Mouse (Mus musculus) heart, embryonic 11.5 days (tissue): ENCODE results near the gene Echdc3. TPM values are rescaled to one million over a fixed set of nuclear protein-coding genes. Genes with fewer than 3 reads are reported as not detected.

Experiments used
- ATAC-seq: fragments of 200-750 bp; cut with Nextera tagmentation; replicated peaks from 2 replicates; pipeline ENCODE4 v1.8.0; 2017; ENCODE audit warnings: moderate library complexity; ENCODE audit not compliant: insufficient number of reproducible peaks, low FRiP score, low TSS enrichment
- H3K27ac ChIP-seq: fragments of 300-500 bp; sonication (generic); 2 replicates; pipeline ENCODE4 v1.5.1; 2014; ENCODE audit warnings: mild to moderate bottlenecking, low read depth, low read length
- H3K27me3 ChIP-seq: fragments of 300-500 bp; sonication (generic); 2 replicates; pipeline ENCODE4 v1.6.1; 2014; ENCODE audit warnings: mild to moderate bottlenecking, low read length, mixed read lengths; ENCODE audit not compliant: control insufficient read depth, insufficient read depth
- H3K36me3 ChIP-seq: fragments of 300-500 bp; sonication (generic); 2 replicates; pipeline ENCODE4 v1.6.1; 2014; ENCODE audit warnings: mild to moderate bottlenecking, low read length, moderate library complexity, mixed read lengths; ENCODE audit not compliant: control insufficient read depth, insufficient read depth
- H3K4me1 ChIP-seq: fragments of 300-500 bp; sonication (generic); 2 replicates; pipeline ENCODE4 v1.6.1; 2014; ENCODE audit warnings: low read length; ENCODE audit not compliant: control insufficient read depth, insufficient read depth
- H3K4me2 ChIP-seq: fragments of 300-500 bp; sonication (generic); 2 replicates; pipeline ENCODE4 v1.6.1; 2014; ENCODE audit warnings: mild to moderate bottlenecking, moderate library complexity
- H3K4me3 ChIP-seq: fragments of 300-500 bp; sonication (generic); 2 replicates; pipeline ENCODE4 v1.5.1; 2014; ENCODE audit warnings: low read depth, low read length
- H3K9ac ChIP-seq: fragments of 300-500 bp; sonication (generic); 2 replicates; pipeline ENCODE4 v1.6.1; 2014; ENCODE audit warnings: mild to moderate bottlenecking, low read depth, low read length, moderate library complexity
- H3K9me3 ChIP-seq: fragments of 300-500 bp; sonication (generic); replicated peaks from 2 replicates; pipeline ENCODE4 v1.6.1; 2016; ENCODE audit warnings: low read length; ENCODE audit not compliant: control insufficient read depth
- WGBS: fragments of 180-500 bp; shearing (Covaris S2); extraction: QIAGEN DNeasy Blood & Tissue Kit; methylation state at CpG from one replicate; pipeline ENCODE4 v1.1.7; 2014; ENCODE audit not compliant: insufficient replicate concordance; 5-methylcytosine and 5-hydroxymethylcytosine counted together
- polyA plus RNA-seq: library from polyadenylated mRNA; unstranded; fragments of >200 nt; fragmentation: Nextera tagmentation; extraction: Ambion mirVana; gene quantifications from 2 replicates; pipeline ENCODE4 v1.2.1, GENCODE M21; 2014

The Echdc3 gene
- polyA plus RNA-seq, 1 experiment from 2014 or later = 8.8 TPM

DNA sequence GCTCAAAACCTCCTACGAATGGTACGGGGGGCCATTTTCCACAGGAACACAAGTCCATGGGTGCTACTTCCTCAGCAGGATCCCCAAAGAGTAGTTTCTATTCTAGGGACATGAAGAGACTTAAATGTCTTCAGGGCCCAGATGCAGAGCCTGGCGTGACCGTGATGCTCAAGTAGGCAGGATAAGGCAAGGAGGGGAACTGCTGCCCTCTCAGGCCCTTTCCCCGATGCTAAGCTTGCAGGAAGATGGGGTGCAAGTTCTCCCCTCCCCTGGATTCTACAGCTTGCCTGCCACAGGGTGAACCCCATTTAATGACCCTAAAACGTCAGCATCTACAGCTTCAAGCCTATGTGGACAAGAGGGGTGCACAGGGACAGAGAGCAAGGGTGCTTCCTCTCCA, 22.8 kb downstream of the Echdc3 start:
- Histone ChIP-seq H3K27me3 (no peaks in the 10 kb centered on the region), H3K4me1 (peaks cover 5% of the 10 kb centered on the region; the same call in 1 of the 2 replicates), H3K9me3 (no peaks in the 10 kb centered on the region), H3K36me3 (no peaks in the 10 kb centered on the region), H3K4me2 (no peak overlapping the region), H3K4me3 (no peak overlapping the region), H3K9ac (no peak overlapping the region), H3K27ac (no peak overlapping the region)
- ATAC-seq = no peak
- WGBS = 83% methylated on average over 6 of the region's 6 CpGs

DNA sequence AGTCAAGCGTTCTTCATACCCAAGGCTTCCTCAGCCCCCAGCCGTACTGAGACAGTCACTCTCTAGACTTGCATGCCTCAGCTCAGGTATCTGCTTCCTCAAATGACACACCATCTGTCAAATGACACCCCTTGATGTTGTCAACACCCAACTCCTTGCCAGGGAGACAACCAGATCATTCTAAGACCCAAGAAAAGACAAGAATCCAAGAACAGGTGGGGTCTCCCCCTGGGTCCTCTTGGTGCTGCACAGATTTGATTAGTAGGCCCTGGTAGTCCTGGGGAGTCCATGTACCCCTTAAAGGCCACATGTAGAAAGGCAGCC, 23.2 kb downstream of the Echdc3 start:
- WGBS = 78% methylated on average over 2 of the region's 2 CpGs
- no peak for ATAC-seq
- no peak overlapping the region for H3K27ac ChIP-seq

DNA sequence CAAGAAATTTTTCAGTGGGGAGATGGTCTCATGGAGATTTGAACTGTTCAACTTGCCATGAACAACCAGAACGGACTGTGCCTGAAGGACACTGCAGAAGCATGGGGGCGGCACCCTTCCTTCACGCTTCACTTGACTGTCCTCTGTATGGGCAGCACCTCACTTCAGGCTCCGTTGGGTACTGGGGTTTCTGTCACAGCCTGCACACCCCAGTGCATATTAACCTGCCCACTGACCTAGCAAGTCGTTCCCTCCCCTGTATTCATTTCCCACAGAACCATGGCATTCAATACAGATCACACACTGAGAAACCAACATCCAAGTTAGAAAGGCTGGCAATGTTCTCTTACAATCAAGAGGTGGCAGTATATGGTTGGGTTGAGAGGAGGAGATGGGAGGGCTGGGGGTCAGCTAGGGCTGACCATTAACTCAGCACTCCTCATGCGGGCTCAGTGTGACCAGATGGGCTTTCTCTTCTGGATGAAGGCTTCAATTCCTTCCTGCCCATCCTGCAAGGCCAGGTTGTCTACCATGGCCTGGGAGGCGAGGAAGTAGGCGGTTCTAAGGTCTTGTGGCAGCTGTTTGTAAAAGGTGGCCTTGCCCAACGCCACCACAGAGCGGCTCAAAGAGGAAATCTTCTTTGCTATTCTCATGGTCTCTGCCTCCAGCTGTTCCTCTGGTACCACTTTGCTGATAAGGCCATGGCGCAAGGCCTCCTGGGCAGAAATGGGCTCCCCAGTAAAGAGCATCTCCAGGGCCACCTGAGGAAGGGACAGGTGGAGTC, 23.8 kb downstream of the Echdc3 start:
- 80% methylated on average over 11 of the region's 11 CpGs for WGBS
- no peaks in the 10 kb centered on the region for H3K36me3 ChIP-seq
- no peak overlapping the region for H3K4me3 ChIP-seq
- H3K9me3 ChIP-seq = peaks cover 6% of the 10 kb centered on the region; the same call in 1 of the 2 replicates
- no peak for ATAC-seq
- peaks cover 5% of the 10 kb centered on the region; the same call in 1 of the 2 replicates for H3K4me1 ChIP-seq
- H3K9ac ChIP-seq = no peak overlapping the region
- no peak overlapping the region for H3K27ac ChIP-seq
- no peaks in the 10 kb centered on the region for H3K27me3 ChIP-seq
- H3K4me2 ChIP-seq = no peak overlapping the region

More for the DNA sequence above, 23.2 kb downstream of the Echdc3 start:
- Histone ChIP-seq H3K36me3 (no peaks in the 10 kb centered on the region), H3K9me3 (peaks cover 2% of the 10 kb centered on the region; the same call in 1 of the 2 replicates), H3K4me2 (no peak overlapping the region), H3K4me1 (peaks cover 5% of the 10 kb centered on the region; the same call in 1 of the 2 replicates), H3K4me3 (no peak overlapping the region), H3K9ac (no peak overlapping the region), H3K27me3 (no peaks in the 10 kb centered on the region)

DNA sequence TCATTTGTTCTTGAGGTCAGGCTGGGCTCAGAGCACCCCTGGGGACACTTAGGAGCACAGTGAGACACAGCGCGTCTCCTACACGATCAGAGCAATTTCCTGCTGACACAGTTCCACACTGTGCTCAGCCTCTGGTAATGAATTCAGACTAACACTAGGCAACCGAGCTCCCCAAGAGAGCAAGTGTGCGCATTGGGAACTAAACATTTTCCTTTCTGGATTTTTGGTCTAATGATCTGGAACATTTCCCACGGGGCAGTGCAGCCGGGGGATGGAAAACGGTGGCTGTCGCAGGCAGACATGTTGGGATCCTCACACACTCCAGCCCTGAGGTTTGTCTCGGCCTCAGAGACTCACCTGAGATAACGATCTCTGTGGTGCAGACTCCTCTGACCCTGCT, 25.4 kb downstream of the Echdc3 start:
- WGBS = 65% methylated on average over 11 of the region's 11 CpGs

DNA sequence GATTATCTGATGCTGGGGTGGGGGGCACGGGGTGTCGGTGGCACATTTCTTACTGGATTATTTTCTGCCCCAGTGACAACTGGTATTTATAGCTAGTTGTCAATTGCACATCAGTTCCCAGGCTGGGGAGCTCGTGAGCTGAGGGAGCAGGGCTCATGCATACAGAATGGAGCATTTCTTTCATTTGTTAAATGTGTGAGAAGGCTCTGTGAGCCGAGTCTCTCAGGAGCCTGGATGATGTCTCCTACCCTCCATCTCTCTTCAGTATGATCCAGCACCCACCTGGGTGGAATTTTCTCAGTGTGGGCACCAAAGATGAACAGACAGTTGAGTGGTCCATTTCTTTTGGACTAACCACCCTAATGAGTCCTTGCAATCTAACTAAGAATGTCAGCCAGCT, 25.9 kb downstream of the Echdc3 start:
- ATAC-seq = no peak
- WGBS = 28% methylated on average over 4 of the region's 4 CpGs
- Histone ChIP-seq H3K36me3 (no peaks in the 10 kb centered on the region), H3K9ac (no peak overlapping the region), H3K27ac (no peak overlapping the region), H3K9me3 (peaks cover 7% of the 10 kb centered on the region; the same call in 1 of the 2 replicates), H3K4me1 (no peaks in the 10 kb centered on the region), H3K4me2 (no peak overlapping the region), H3K4me3 (no peak overlapping the region), H3K27me3 (no peaks in the 10 kb centered on the region)

More for the DNA sequence above, 25.4 kb downstream of the Echdc3 start:
- no peak for ATAC-seq
- Histone ChIP-seq H3K9ac (no peak overlapping the region), H3K36me3 (no peaks in the 10 kb centered on the region), H3K4me3 (no peak overlapping the region), H3K27me3 (no peaks in the 10 kb centered on the region), H3K9me3 (peaks cover 7% of the 10 kb centered on the region; the same call in 1 of the 2 replicates), H3K27ac (no peak overlapping the region), H3K4me2 (no peak overlapping the region), H3K4me1 (no peaks in the 10 kb centered on the region)

DNA sequence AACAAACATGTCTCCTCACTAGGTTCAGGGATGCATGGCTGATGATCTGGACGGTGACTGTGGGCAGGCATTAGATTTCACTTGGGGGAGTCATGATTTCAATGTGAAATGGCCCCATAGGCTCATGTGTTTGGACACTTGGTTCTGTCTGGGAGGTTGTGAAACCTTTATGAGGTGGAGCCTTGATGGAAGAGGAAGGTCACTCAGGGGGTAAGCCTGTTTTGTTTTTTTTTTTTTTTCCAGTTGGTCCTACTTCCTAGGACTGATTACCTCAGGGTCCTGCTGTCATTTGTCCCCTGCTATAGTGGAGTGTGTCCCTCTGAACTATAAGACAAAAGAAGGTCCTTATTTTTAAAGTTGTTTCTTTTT, 33.1 kb downstream of the Echdc3 start:
- Histone ChIP-seq H3K4me3 (no peak overlapping the region), H3K27me3 (no peaks in the 10 kb centered on the region), H3K9ac (no peak overlapping the region), H3K9me3 (peaks cover 6% of the 10 kb centered on the region; the same call in 1 of the 2 replicates), H3K36me3 (no peaks in the 10 kb centered on the region), H3K4me2 (no peak overlapping the region), H3K27ac (no peak overlapping the region), H3K4me1 (no peaks in the 10 kb centered on the region)
- 83% methylated on average over 1 of the region's 1 CpGs for whole genome bisulfite sequencing
- no peak for ATAC-seq

DNA sequence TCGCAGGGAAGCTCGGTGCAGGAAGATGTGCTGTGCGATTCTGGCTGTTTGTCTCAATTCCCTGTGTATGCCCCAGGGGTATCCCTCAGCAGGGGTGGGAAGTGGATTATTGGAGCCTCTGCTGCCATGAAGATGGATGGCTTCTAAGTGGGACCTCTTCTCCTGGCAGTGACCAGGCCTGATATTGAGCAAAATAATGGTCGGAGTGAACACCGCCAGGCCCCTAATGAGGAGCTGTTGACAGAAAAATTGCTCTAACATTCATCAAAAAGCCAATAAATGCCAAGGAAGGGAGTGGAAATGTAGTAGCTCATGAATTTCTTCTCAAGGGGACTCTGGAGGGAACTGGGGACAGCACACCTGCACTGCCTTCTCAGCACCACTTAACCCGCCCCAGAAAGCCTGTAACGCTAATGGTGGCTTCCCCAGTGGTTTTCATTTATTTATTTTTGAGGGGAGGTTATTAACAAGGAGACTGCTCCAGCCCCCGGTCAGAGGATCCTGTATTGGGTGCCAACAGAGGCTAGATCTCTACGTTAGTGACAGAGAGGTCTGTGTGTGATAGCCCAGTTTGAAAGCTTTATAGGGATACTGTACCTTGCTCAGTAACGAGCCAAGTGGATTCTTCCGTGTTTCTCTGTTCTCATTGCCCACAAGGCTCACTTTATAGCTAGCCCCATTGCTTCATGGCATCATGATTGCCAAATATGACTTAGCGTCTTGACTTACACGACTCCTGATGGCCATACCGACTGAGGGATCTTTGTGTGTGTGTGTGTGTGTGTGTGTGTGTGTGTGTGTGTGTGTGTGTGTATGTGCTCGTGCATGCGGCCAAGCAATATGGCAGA, 33.7 kb downstream of the Echdc3 start:
- no peaks in the 10 kb centered on the region for H3K36me3 ChIP-seq
- 82% methylated on average over 16 of the region's 16 CpGs for WGBS
- no peak overlapping the region for H3K4me2 ChIP-seq
- H3K9ac ChIP-seq = no peak overlapping the region
- no peaks in the 10 kb centered on the region for H3K4me1 ChIP-seq
- H3K27me3 ChIP-seq = no peaks in the 10 kb centered on the region
- H3K4me3 ChIP-seq = no peak overlapping the region
- 0 out of 2 replicates have a peak, but pooled peaks cover 1% of the 10 kb centered on the region for H3K9me3 ChIP-seq
- no peak overlapping the region for H3K27ac ChIP-seq
- ATAC-seq = no peak

DNA sequence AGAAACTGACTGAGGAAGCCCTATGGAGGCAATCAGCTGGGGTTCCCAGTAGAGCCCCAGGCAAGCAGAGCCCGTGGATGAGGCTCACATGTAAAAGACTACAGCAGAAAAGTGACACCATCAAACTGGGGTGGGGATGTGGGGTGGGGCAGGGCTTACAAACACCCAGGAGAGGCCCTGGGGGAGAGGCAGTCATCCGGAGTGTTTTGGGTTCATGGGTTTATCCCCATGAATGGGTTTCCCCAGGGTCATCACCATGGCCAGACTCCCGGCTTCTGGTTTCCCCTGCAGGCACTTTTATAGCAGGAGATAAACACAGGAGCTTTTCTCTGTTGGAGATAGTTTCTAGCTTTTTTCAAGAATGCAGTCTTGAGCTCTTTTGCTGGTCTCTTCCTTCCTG, 39.8 kb downstream of the Echdc3 start:
- Histone ChIP-seq H3K36me3 (no peaks in the 10 kb centered on the region), H3K4me3 (no peak overlapping the region), H3K27ac (no peak overlapping the region), H3K9ac (no peak overlapping the region), H3K4me1 (no peaks in the 10 kb centered on the region), H3K9me3 (no peaks in the 10 kb centered on the region), H3K4me2 (no peak overlapping the region), H3K27me3 (no peaks in the 10 kb centered on the region)
- 61% methylated on average over 3 of the region's 3 CpGs for WGBS
- no peak for ATAC-seq
